Mouse (Mus musculus): ENCODE data around the gene Calb2.

The Calb2 gene

DNA sequence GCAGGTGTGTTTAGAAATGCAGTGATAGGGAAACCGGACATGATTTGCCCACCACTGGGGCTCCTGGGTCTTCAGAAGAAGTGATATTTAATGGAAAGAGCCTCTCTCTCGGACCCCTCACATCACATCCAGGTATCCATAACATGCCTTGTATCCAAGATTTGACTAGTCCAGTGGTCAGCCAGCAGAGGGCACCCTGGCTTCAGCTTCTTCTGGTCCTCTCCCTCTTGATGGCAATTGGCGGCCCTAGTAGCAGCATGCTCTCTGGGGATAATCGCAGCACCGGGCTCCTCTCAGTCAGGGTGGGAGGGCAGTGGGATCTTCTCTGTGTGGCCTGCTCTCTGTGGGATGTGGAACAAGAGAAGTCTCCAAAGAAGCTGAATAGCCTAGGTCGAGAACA, 48.3 kb downstream of the Calb2 start:
- DNase-seq (ENCODE audit: low spot score), result peak; percentile 63

- DNase-seq (ENCODE audit: low spot score), result no peak
Measured at GRCm38 (mm10) chr8:110102653-110103052, 65.4 kb downstream of the Calb2 start, which contains the start of gene Gm17720. Gene Gm17720, minus strand, starts transcription at chr8:110102753.

GRCm38 (mm10) chr8:110101676-110102075, 66.3 kb downstream of the Calb2 start:
- no peak for DNase-seq (ENCODE audit: low spot score)

- no peak for DNase-seq (ENCODE audit: low spot score)
Measured at GRCm38 (mm10) chr8:110100907-110101306, 67.1 kb downstream of the Calb2 start, which contains the start of gene Gm21964. Gene Gm21964, plus strand, starts transcription at chr8:110101207.

GRCm38 (mm10) chr8:110091869-110092268, 76.1 kb downstream of the Calb2 start:
- DNase-seq (ENCODE audit: low spot score), result no peak

All from retina, embryonic 14.5 days (tissue).